Mouse (Mus musculus): ENCODE data around the gene Rbfox2. TPM values are rescaled to one million over a fixed set of nuclear protein-coding genes. Genes with fewer than 3 reads are reported as not detected.

Gene Rbfox2
- polyA plus RNA-seq, 1 experiment: 34.7 TPM

GRCm38 (mm10) chr15:77142352-77142751 lies 164.5 kb downstream of the Rbfox2 start:
- no peak overlapping the region for H3K27ac ChIP-seq (ENCODE audit: insufficient read depth, low read depth, low read length)

GRCm38 (mm10) chr15:77141711-77142110 lies 165.1 kb downstream of the Rbfox2 start:
- no peak overlapping the region for H3K27ac ChIP-seq (ENCODE audit: insufficient read depth, low read depth, low read length)
- H3K4me3 ChIP-seq (ENCODE audit: low read depth, low read length): no peak overlapping the region
- 49% methylated on average over 4 of the region's 4 CpGs for WGBS
- H3K27me3 ChIP-seq (ENCODE audit: control insufficient read depth, insufficient read depth, low read length): no peaks in the 10 kb centered on the region; the same call in 1 of the 2 replicates
- H3K36me3 ChIP-seq (ENCODE audit: control insufficient read depth, insufficient read depth, low read length): 0 out of 2 replicates have a peak, but pooled peaks cover 2% of the 10 kb centered on the region
- H3K4me1 ChIP-seq (ENCODE audit: control insufficient read depth, insufficient read depth, insufficient read length, low read length): peaks cover 8% of the 10 kb centered on the region; the same call in 1 of the 2 replicates
- TF ChIP-seq POLR2A (IDR thresholded peaks at IDR 0.05; ENCODE audit: low read depth, low read length) (no peak), CTCF (IDR thresholded peaks at IDR 0.05; ENCODE audit: extremely low read depth, insufficient read length, insufficient replicate concordance, low read depth, low read length) (no peak)

More at GRCm38 (mm10) chr15:77142352-77142751, 164.5 kb downstream of the Rbfox2 start:
- 75% methylated on average over 6 of the region's 6 CpGs for WGBS
- Histone ChIP-seq H3K36me3 (ENCODE audit: control insufficient read depth, insufficient read depth, low read length) (0 out of 2 replicates have a peak, but pooled peaks cover 2% of the 10 kb centered on the region), H3K4me1 (ENCODE audit: control insufficient read depth, insufficient read depth, insufficient read length, low read length) (peaks cover 8% of the 10 kb centered on the region; the same call in 1 of the 2 replicates), H3K27me3 (ENCODE audit: control insufficient read depth, insufficient read depth, low read length) (no peaks in the 10 kb centered on the region; the same call in 1 of the 2 replicates), H3K4me3 (ENCODE audit: low read depth, low read length) (no peak overlapping the region)
- no peak for TF ChIP-seq CTCF (IDR thresholded peaks at IDR 0.05; ENCODE audit: extremely low read depth, insufficient read length, insufficient replicate concordance, low read depth, low read length)
- TF ChIP-seq POLR2A (IDR thresholded peaks at IDR 0.05; ENCODE audit: low read depth, low read length): no peak

GRCm38 (mm10) chr15:77138282-77138681 lies 168.5 kb downstream of the Rbfox2 start:
- no peak for TF ChIP-seq POLR2A (IDR thresholded peaks at IDR 0.05; ENCODE audit: low read depth, low read length)
- no peak for TF ChIP-seq CTCF (IDR thresholded peaks at IDR 0.05; ENCODE audit: extremely low read depth, insufficient read length, insufficient replicate concordance, low read depth, low read length)
- Histone ChIP-seq H3K4me1 (ENCODE audit: control insufficient read depth, insufficient read depth, insufficient read length, low read length) (peaks cover 8% of the 10 kb centered on the region; the same call in 1 of the 2 replicates), H3K27me3 (ENCODE audit: control insufficient read depth, insufficient read depth, low read length) (no peaks in the 10 kb centered on the region; the same call in 1 of the 2 replicates), H3K27ac (ENCODE audit: insufficient read depth, low read depth, low read length) (no peak overlapping the region), H3K4me3 (ENCODE audit: low read depth, low read length) (no peak overlapping the region), H3K36me3 (ENCODE audit: control insufficient read depth, insufficient read depth, low read length) (0 out of 2 replicates have a peak, but pooled peaks cover 2% of the 10 kb centered on the region)
- 66% methylated on average over 5 of the region's 5 CpGs for WGBS

GRCm38 (mm10) chr15:77134483-77134882 lies 172.3 kb downstream of the Rbfox2 start:
- Histone ChIP-seq H3K4me3 (ENCODE audit: low read depth, low read length) (no peak overlapping the region), H3K27me3 (ENCODE audit: control insufficient read depth, insufficient read depth, low read length) (no peaks in the 10 kb centered on the region), H3K4me1 (ENCODE audit: control insufficient read depth, insufficient read depth, insufficient read length, low read length) (peaks cover 2% of the 10 kb centered on the region; the same call in 1 of the 2 replicates), H3K27ac (ENCODE audit: insufficient read depth, low read depth, low read length) (no peak overlapping the region), H3K36me3 (ENCODE audit: control insufficient read depth, insufficient read depth, low read length) (peaks cover 10% of the 10 kb centered on the region)
- over 99% methylated on average over 10 of the region's 10 CpGs for WGBS
- TF ChIP-seq POLR2A (IDR thresholded peaks at IDR 0.05; ENCODE audit: low read depth, low read length) (no peak), CTCF (IDR thresholded peaks at IDR 0.05; ENCODE audit: extremely low read depth, insufficient read length, insufficient replicate concordance, low read depth, low read length) (no peak)

- TF ChIP-seq POLR2A (IDR thresholded peaks at IDR 0.05; ENCODE audit: low read depth, low read length) (no peak), CTCF (IDR thresholded peaks at IDR 0.05; ENCODE audit: extremely low read depth, insufficient read length, insufficient replicate concordance, low read depth, low read length) (no peak)
- Histone ChIP-seq H3K27me3 (ENCODE audit: control insufficient read depth, insufficient read depth, low read length) (no peaks in the 10 kb centered on the region), H3K36me3 (ENCODE audit: control insufficient read depth, insufficient read depth, low read length) (peaks cover 10% of the 10 kb centered on the region), H3K4me1 (ENCODE audit: control insufficient read depth, insufficient read depth, insufficient read length, low read length) (peaks cover 4% of the 10 kb centered on the region; the same call in 1 of the 2 replicates), H3K27ac (ENCODE audit: insufficient read depth, low read depth, low read length) (no peak overlapping the region), H3K4me3 (ENCODE audit: low read depth, low read length) (no peak overlapping the region)
- 91% methylated on average over 8 of the region's 8 CpGs for WGBS
These were observed 177.7 kb downstream of the Rbfox2 start for GRCm38 (mm10) chr15:77129154-77129553.

- H3K4me1 ChIP-seq (ENCODE audit: control insufficient read depth, insufficient read depth, insufficient read length, low read length): peaks cover 4% of the 10 kb centered on the region; the same call in 1 of the 2 replicates
- H3K27ac ChIP-seq (ENCODE audit: insufficient read depth, low read depth, low read length): no peak overlapping the region
- 76% methylated on average over 2 of the region's 2 CpGs for WGBS
- H3K27me3 ChIP-seq (ENCODE audit: control insufficient read depth, insufficient read depth, low read length): no peaks in the 10 kb centered on the region
- peaks cover 9% of the 10 kb centered on the region for H3K36me3 ChIP-seq (ENCODE audit: control insufficient read depth, insufficient read depth, low read length)
- H3K4me3 ChIP-seq (ENCODE audit: low read depth, low read length): no peak overlapping the region
- no peak for TF ChIP-seq CTCF (IDR thresholded peaks at IDR 0.05; ENCODE audit: extremely low read depth, insufficient read length, insufficient replicate concordance, low read depth, low read length)
- TF ChIP-seq POLR2A (IDR thresholded peaks at IDR 0.05; ENCODE audit: low read depth, low read length): no peak
These were observed 179.1 kb downstream of the Rbfox2 start for GRCm38 (mm10) chr15:77127737-77128136.

- H3K27me3 ChIP-seq (ENCODE audit: control insufficient read depth, insufficient read depth, low read length): no peaks in the 10 kb centered on the region
- 51% methylated on average over 3 of the region's 3 CpGs for WGBS
- H3K27ac ChIP-seq (ENCODE audit: insufficient read depth, low read depth, low read length): no peak overlapping the region
- peaks cover 5% of the 10 kb centered on the region for H3K36me3 ChIP-seq (ENCODE audit: control insufficient read depth, insufficient read depth, low read length)
- H3K4me1 ChIP-seq (ENCODE audit: control insufficient read depth, insufficient read depth, insufficient read length, low read length): peaks cover 4% of the 10 kb centered on the region; the same call in 1 of the 2 replicates
- H3K4me3 ChIP-seq (ENCODE audit: low read depth, low read length): no peak overlapping the region
- TF ChIP-seq CTCF (IDR thresholded peaks at IDR 0.05; ENCODE audit: extremely low read depth, insufficient read length, insufficient replicate concordance, low read depth, low read length) (no peak), POLR2A (IDR thresholded peaks at IDR 0.05; ENCODE audit: low read depth, low read length) (no peak)
These were observed 180.1 kb downstream of the Rbfox2 start for GRCm38 (mm10) chr15:77126674-77127073.

All from small intestine, adult 2 months (tissue).